Mouse (Mus musculus): ENCODE results near the gene Slc25a26.

The Slc25a26 gene

DNA sequence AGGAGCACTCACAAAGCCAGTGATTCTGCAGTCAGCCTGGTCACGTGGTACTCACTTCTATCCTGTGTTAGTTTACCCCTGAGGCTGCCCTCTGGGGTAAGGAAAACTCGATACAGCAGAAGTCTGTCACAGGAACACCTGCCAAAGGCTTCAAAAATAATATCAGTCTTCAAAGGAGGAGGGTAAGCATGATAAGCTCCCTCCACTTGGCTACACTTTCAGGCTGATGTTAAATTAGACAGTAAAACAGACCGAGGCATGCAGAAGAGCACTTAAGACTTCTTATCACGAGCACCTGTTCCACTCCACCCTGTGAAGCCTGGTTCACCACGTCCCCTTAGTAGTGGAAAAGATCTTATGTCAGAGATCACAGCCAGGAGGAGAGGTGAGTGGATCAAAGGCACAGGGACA is 136.9 kb downstream of the Slc25a26 start:
- DNase-seq (ENCODE audit: low read depth, low spot score), result no peak

GRCm38 (mm10) chr6:94640297-94640696 is 140.2 kb downstream of the Slc25a26 start:
- DNase-seq (ENCODE audit: low read depth, low spot score), result no peak

DNA sequence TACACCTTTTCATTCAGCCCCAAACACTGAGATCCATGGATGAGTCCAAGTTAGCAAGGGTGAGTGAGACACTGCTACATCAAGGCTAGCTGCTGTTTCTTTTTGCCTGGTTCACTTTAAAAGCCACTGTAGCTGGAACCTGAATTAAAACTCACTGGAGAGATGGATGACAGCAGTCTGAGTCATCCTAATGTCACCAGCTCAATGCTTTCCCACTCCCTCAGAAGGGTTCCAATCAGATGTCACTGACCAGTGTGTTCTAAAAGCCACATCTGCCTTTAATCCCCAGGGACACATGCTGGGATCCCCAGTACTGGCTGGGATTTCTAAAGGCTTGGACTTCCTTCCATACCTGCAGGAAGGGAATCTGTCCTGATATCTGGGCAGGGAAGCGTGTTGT is 141.9 kb downstream of the Slc25a26 start:
- DNase-seq (ENCODE audit: low read depth, low spot score), result no peak

- no peak for DNase-seq (ENCODE audit: low read depth, low spot score)
These were observed 143.9 kb downstream of the Slc25a26 start for GRCm38 (mm10) chr6:94643989-94644388.

- DNase-seq (ENCODE audit: low read depth, low spot score), result no peak
These were observed 144.5 kb downstream of the Slc25a26 start for GRCm38 (mm10) chr6:94644641-94645040.

- no peak for DNase-seq (ENCODE audit: low read depth, low spot score)
These were observed 145.6 kb downstream of the Slc25a26 start for GRCm38 (mm10) chr6:94645723-94646122.

- DNase-seq (ENCODE audit: low read depth, low spot score), result no peak
These were observed 146.2 kb downstream of the Slc25a26 start for GRCm38 (mm10) chr6:94646274-94646863.

DNA sequence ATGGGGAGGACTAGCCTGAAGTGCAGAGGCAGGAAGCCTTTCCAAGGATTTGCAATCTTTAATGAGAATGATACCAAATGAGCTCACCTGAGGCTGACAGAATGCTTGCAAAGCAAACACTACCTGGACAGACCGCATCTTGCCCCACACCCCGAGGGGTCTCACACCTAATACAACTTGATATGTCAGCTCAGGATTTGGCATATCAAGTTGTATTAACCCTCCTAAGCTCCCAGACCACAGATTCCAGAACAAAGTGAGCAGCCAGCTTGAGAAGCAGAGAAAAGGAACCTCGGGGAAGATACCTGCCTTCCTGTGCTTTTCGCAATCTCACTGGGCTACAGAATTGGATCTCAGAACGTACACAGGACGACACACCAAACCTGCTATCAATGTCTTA is 146.8 kb downstream of the Slc25a26 start:
- DNase-seq (ENCODE audit: low read depth, low spot score), result no peak

- peak; percentile 33 for DNase-seq (ENCODE audit: low read depth, low spot score)
These were observed 147.7 kb downstream of the Slc25a26 start for GRCm38 (mm10) chr6:94647574-94648430.

- no peak for DNase-seq (ENCODE audit: low read depth, low spot score)
These were observed 148.4 kb downstream of the Slc25a26 start for GRCm38 (mm10) chr6:94648496-94648895.

DNA sequence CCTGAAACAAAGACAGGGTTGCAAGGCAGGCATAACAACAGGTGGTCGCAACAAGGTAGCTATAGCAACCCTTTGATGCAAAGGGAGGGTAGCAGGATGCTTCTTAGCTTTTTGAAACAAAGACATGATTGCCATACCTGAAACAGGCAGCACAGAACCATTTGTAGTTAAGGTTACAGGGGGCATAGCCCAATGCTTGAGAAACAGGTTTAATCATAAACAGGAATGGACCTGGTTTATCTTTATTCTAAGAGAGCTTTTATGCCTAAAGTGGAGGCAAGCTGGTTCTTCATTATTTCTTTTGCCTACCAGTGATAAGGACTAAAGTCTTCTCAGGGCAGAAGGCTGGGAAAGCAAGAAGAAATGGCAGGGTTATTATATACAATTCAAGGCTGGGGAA is 149.5 kb downstream of the Slc25a26 start:
- DNase-seq (ENCODE audit: low read depth, low spot score), result no peak

DNA sequence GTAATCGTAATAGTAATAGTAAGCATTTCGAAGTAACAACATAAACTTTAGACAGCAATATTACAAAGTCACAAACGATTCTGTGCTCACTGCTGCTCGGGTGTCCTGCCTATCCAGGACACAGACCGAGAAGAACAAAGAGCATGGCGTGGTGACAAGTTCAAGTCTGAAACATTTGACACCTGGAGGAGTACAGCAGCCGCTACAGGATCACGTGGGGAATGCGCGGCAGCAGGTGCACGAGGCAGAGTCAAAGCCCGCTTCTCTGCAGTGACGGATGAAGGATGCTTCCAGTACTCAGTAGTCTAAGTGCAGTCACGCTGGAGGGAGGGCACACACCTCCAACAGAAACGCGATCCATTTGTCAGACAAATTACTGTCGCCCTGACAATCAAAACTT is 151.4 kb downstream of the Slc25a26 start:
- DNase-seq (ENCODE audit: low read depth, low spot score), result no peak

- no peak for DNase-seq (ENCODE audit: low read depth, low spot score)
These were observed 152.6 kb downstream of the Slc25a26 start for GRCm38 (mm10) chr6:94652659-94653213.

GRCm38 (mm10) chr6:94653388-94654316 is 153.5 kb downstream of the Slc25a26 start:
- DNase-seq (ENCODE audit: low read depth, low spot score), result no peak
